In the genomic region with DNA sequence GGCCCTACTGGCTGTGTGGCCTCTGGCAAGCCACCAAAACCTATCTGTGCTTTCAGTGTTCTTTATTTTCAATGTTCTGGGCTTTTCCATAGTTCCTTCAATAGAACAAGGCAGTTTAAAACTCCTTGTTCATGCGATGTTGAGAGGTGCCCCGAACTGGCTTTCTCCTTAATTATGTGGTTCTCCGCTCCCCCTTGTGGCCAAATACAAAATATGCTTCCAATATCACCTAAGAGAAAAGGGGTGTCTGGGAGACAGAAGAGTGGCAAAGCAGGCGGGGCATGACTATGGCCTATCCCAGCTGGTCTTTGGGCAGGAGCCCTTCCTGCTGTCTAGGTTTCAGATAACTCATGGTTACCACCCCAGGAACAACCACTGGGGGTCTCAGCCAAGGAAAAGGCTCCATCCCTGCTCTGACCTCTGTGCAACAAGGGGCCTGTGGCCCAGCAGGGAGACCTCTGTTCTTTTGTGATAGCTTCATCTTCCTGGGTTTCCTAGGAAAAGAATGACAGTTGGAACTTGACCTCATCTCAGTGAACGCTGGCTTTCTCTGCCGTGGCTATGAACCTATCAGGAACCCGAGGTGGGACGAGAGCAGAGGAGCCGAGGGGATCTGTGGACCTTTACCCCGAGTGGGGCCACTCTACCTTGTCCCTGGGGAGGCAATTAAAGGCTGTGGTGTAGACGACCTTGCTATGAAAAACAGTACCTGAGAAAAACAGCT, we compare ENCODE assay signal across 8 mouse cellular contexts. TPM values are rescaled to one million over a fixed set of nuclear protein-coding genes. Genes with fewer than 3 reads are reported as not detected.
DNase-seq lines count a peak whose midpoint lies in the region; ATAC-seq and TF ChIP-seq lines count a peak whose summit lies in the region.

No protein-coding gene starts in this region.

- no peak overlapping the region for H3K4me2 ChIP-seq in forebrain, postnatal 0 days (ENCODE audit: low read depth)
- H3K4me2 ChIP-seq in forebrain, embryonic 12.5 days: no peak overlapping the region
- no peak overlapping the region for H3K4me2 ChIP-seq in liver, postnatal 0 days (ENCODE audit: low read depth, low read length)

- no peak for TF ChIP-seq EP300 in liver, postnatal 0 days (IDR thresholded peaks at IDR 0.05; ENCODE audit: low read depth)

- no peak overlapping the region for H3K27ac ChIP-seq in forebrain, postnatal 0 days (ENCODE audit: low read depth, low read length)
- no peak overlapping the region for H3K27ac ChIP-seq in forebrain, embryonic 12.5 days
- no peak overlapping the region for H3K27ac ChIP-seq in liver, postnatal 0 days (ENCODE audit: low read depth)
- H3K27ac ChIP-seq in forebrain, embryonic 10.5 days: no peak overlapping the region

- TF ChIP-seq CTCF in forebrain, postnatal 0 days (IDR thresholded peaks at IDR 0.05; ENCODE audit: low read depth): peak; percentile 70
- peak; percentile 68 for TF ChIP-seq CTCF in liver, postnatal 0 days (IDR thresholded peaks at IDR 0.05; ENCODE audit: low read depth)

- H3K9me3 ChIP-seq in forebrain, postnatal 0 days (ENCODE audit: low read length): no peaks in the 10 kb centered on the region
- no peaks in the 10 kb centered on the region for H3K9me3 ChIP-seq in forebrain, embryonic 12.5 days
- H3K9me3 ChIP-seq in liver, postnatal 0 days (ENCODE audit: low read length): no peaks in the 10 kb centered on the region
- no peaks in the 10 kb centered on the region for H3K9me3 ChIP-seq in forebrain, embryonic 10.5 days

- peak; percentile 70 for DNase-seq in forebrain, postnatal 0 days
- DNase-seq in liver, postnatal 0 days: no peak
- DNase-seq in liver: no peak
- DNase-seq in forebrain, embryonic 10.5 days (ENCODE audit: extremely low spot score, low spot score): no peak

- H3K36me3 ChIP-seq in forebrain, postnatal 0 days (ENCODE audit: insufficient read depth): no peaks in the 10 kb centered on the region
- no peaks in the 10 kb centered on the region for H3K36me3 ChIP-seq in forebrain, embryonic 12.5 days (replicated peaks)
- H3K36me3 ChIP-seq in liver, postnatal 0 days (replicated peaks; ENCODE audit: insufficient read depth, low read length): no peaks in the 10 kb centered on the region
- H3K36me3 ChIP-seq in forebrain, embryonic 10.5 days (replicated peaks): no peaks in the 10 kb centered on the region

- no peaks in the 10 kb centered on the region for H3K4me1 ChIP-seq in forebrain, postnatal 0 days (ENCODE audit: insufficient read depth)
- H3K4me1 ChIP-seq in forebrain, embryonic 12.5 days: no peaks in the 10 kb centered on the region
- no peaks in the 10 kb centered on the region for H3K4me1 ChIP-seq in liver, postnatal 0 days (ENCODE audit: insufficient read depth)
- H3K4me1 ChIP-seq in forebrain, embryonic 10.5 days: 0 out of 2 replicates have a peak, but pooled peaks cover 3% of the 10 kb centered on the region

- no peak overlapping the region for H3K4me3 ChIP-seq in forebrain, postnatal 0 days (ENCODE audit: low read depth, low read length)
- H3K4me3 ChIP-seq in forebrain, embryonic 12.5 days (replicated peaks): no peak overlapping the region
- H3K4me3 ChIP-seq in liver, postnatal 0 days (ENCODE audit: low read depth, low read length): no peak overlapping the region
- no peak overlapping the region for H3K4me3 ChIP-seq in forebrain, embryonic 10.5 days

- no peaks in the 10 kb centered on the region for H3K27me3 ChIP-seq in forebrain, postnatal 0 days (ENCODE audit: insufficient read depth, low read length)
- H3K27me3 ChIP-seq in forebrain, embryonic 12.5 days: no peaks in the 10 kb centered on the region
- H3K27me3 ChIP-seq in liver, postnatal 0 days (ENCODE audit: insufficient read depth, low read length): no peaks in the 10 kb centered on the region
- no peaks in the 10 kb centered on the region for H3K27me3 ChIP-seq in forebrain, embryonic 10.5 days (ENCODE audit: poor library complexity, severe bottlenecking)

- WGBS in forebrain, postnatal 0 days: 59% methylated on average over 11 of the region's 11 CpGs
- WGBS in forebrain, embryonic 12.5 days: 64% methylated on average over 11 of the region's 11 CpGs
- 52% methylated on average over 11 of the region's 11 CpGs for WGBS in liver, postnatal 0 days (ENCODE audit: insufficient replicate concordance)
- WGBS in forebrain, embryonic 10.5 days: 66% methylated on average over 11 of the region's 11 CpGs

- no peak overlapping the region for H3K9ac ChIP-seq in forebrain, postnatal 0 days
- no peak overlapping the region for H3K9ac ChIP-seq in forebrain, embryonic 12.5 days
- H3K9ac ChIP-seq in liver, postnatal 0 days (replicated peaks): no peak overlapping the region

- peak; percentile 55 for ATAC-seq in forebrain, postnatal 0 days
- ATAC-seq in forebrain, embryonic 12.5 days (ENCODE audit: low FRiP score): no peak
- ATAC-seq in liver, postnatal 0 days: no peak
- peak; percentile 87 for ATAC-seq in common myeloid progenitor, adult 5-6 weeks (replicated peaks; ENCODE audit: low read depth, poor library complexity, severe bottlenecking)
- peak; percentile 70 for ATAC-seq in megakaryocyte progenitor cell, adult 5-6 weeks (replicated peaks; ENCODE audit: poor library complexity)
- no peak for ATAC-seq in erythroid progenitor cell, adult 5-6 weeks (replicated peaks; ENCODE audit: low FRiP score, poor library complexity, severe bottlenecking)

RNA-seq across cellular contexts. Expression of a gene that starts 7.5 kb away (rescaled TPM):
- not detected in 2 replicates for total RNA-seq in forebrain, postnatal 0 days (2014; rRNA removed)
- not detected in 2 replicates for polyA plus RNA-seq in forebrain, postnatal 0 days (2015; fragmentation: Nextera tagmentation; extraction: Ambion mirVana)
- polyA plus RNA-seq in forebrain, embryonic 12.5 days (2016; fragmentation: Nextera tagmentation; extraction: Ambion mirVana): not detected in 2 replicates
- not detected in 2 replicates for polyA plus RNA-seq in liver, postnatal 0 days (2015; fragmentation: Nextera tagmentation; extraction: Ambion mirVana)
- total RNA-seq in common myeloid progenitor, adult 5-6 weeks (2017): not detected in 2 replicates
- total RNA-seq in megakaryocyte progenitor cell, adult 5-6 weeks (2015): not detected in 2 replicates
- total RNA-seq in megakaryocyte progenitor cell, adult 5-6 weeks (2017): not detected in 2 replicates
- not detected in 2 replicates for polyA plus RNA-seq in forebrain, embryonic 10.5 days (2016; fragmentation: Nextera tagmentation; extraction: Ambion mirVana)
- total RNA-seq in erythroid progenitor cell, adult 5-6 weeks (2015; ENCODE audit: low replicate concordance): not detected in 2 replicates
- not detected in 2 replicates for total RNA-seq in erythroid progenitor cell, adult 5-6 weeks (2017; ENCODE audit: low replicate concordance)

RNA-seq across cellular contexts. Expression of a gene that starts 41.3 kb away (rescaled TPM):
- 3.3 and 6.0 TPM in 2 replicates for total RNA-seq in forebrain, postnatal 0 days (2014; rRNA removed)
- 3.4 and 4.2 TPM in 2 replicates for polyA plus RNA-seq in forebrain, postnatal 0 days (2015; fragmentation: Nextera tagmentation; extraction: Ambion mirVana)
- 3.2 and 3.4 TPM in 2 replicates for polyA plus RNA-seq in forebrain, embryonic 12.5 days (2016; fragmentation: Nextera tagmentation; extraction: Ambion mirVana)
- polyA plus RNA-seq in liver, postnatal 0 days (2015; fragmentation: Nextera tagmentation; extraction: Ambion mirVana): 6.1 and 6.2 TPM in 2 replicates
- not detected in 2 replicates for total RNA-seq in common myeloid progenitor, adult 5-6 weeks (2017)
- total RNA-seq in megakaryocyte progenitor cell, adult 5-6 weeks (2015): 0.05 TPM in 1 of 2 replicates, not detected in the other
- total RNA-seq in megakaryocyte progenitor cell, adult 5-6 weeks (2017): 0.04 TPM in 1 of 2 replicates, not detected in the other
- polyA plus RNA-seq in forebrain, embryonic 10.5 days (2016; fragmentation: Nextera tagmentation; extraction: Ambion mirVana): 4.7 and 4.8 TPM in 2 replicates
- total RNA-seq in erythroid progenitor cell, adult 5-6 weeks (2015; ENCODE audit: low replicate concordance): 1.1 TPM in 1 of 2 replicates, not detected in the other
- total RNA-seq in erythroid progenitor cell, adult 5-6 weeks (2017; ENCODE audit: low replicate concordance): 0.51 TPM in 1 of 2 replicates, not detected in the other

Comparison
In these comparisons a context has a peak if more than half of its experiments do, and no peak if none do; other contexts are left out.
1. ATAC-seq: peak in forebrain, postnatal 0 days (single experiment), common myeloid progenitor, adult 5-6 weeks (single experiment) and megakaryocyte progenitor cell, adult 5-6 weeks (single experiment); none in forebrain, embryonic 12.5 days (single experiment), liver, postnatal 0 days (single experiment) and erythroid progenitor cell, adult 5-6 weeks (single experiment).